Mouse (Mus musculus) embryonic facial prominence, embryonic 14.5 days (tissue): ENCODE measurements around the gene Gm3739. TPM values are rescaled to one million over a fixed set of nuclear protein-coding genes. Genes with fewer than 3 reads are reported as not detected.
A peak's percentile ranks its signal among the peaks of the same experiment; 100 is the strongest.
"Not testable (repeated sequence)": the region's sequence is repeated elsewhere in the genome, so short reads cannot be mapped to it uniquely, and the experiment has no call there.

Experiments used
- ATAC-seq: fragments of 200-750 bp; cut with Nextera tagmentation; 2 replicates; pipeline ENCODE4 v1.8.0; 2017; ENCODE audit warnings: low read depth, moderate number of reproducible peaks, moderate TSS enrichment
- DNase-seq: peaks from one replicate; pipeline ENCODE4 v3.0.0-alpha.2; 2015; ENCODE audit warnings: low spot score
- H3K27ac ChIP-seq: fragments of 300-500 bp; sonication (generic); replicated peaks from 2 replicates; pipeline ENCODE4 v1.5.1; 2014; ENCODE audit warnings: low read depth, mild to moderate bottlenecking, low read length, moderate library complexity
- H3K27me3 ChIP-seq: fragments of 300-500 bp; sonication (generic); replicated peaks from 2 replicates; pipeline ENCODE4 v1.6.1; 2014; ENCODE audit warnings: low read length; ENCODE audit not compliant: control insufficient read depth, insufficient read depth
- H3K36me3 ChIP-seq: fragments of 300-500 bp; sonication (generic); 2 replicates; pipeline ENCODE4 v1.6.1; 2014; ENCODE audit warnings: low read length, mixed read lengths; ENCODE audit not compliant: control insufficient read depth, insufficient read depth
- H3K4me1 ChIP-seq: fragments of 300-500 bp; sonication (generic); 2 replicates; pipeline ENCODE4 v1.6.1; 2014; ENCODE audit warnings: antibody characterized with exemption, low read length; ENCODE audit not compliant: control insufficient read depth, insufficient read depth
- H3K4me2 ChIP-seq: fragments of 300-500 bp; sonication (generic); 2 replicates; pipeline ENCODE4 v1.6.1; 2014; ENCODE audit warnings: low read depth, mild to moderate bottlenecking, low read length, moderate library complexity, mixed read lengths
- H3K4me3 ChIP-seq: fragments of 300-500 bp; sonication (generic); 2 replicates; pipeline ENCODE4 v1.5.1; 2014; ENCODE audit warnings: low read depth, mild to moderate bottlenecking, low read length
- H3K9ac ChIP-seq: fragments of 300-500 bp; sonication (generic); 2 replicates; pipeline ENCODE4 v1.6.1; 2014; ENCODE audit warnings: low read depth, mild to moderate bottlenecking, low read length, moderate library complexity, mixed read lengths
- H3K9me3 ChIP-seq: fragments of 300-500 bp; sonication (generic); 2 replicates; pipeline ENCODE4 v1.6.1; 2016; ENCODE audit warnings: low read length; ENCODE audit not compliant: control insufficient read depth
- WGBS: fragments of 180-500 bp; shearing (Covaris S2); extraction: QIAGEN DNeasy Blood & Tissue Kit; methylation state at CpG from one replicate; pipeline ENCODE4 v1.1.7; 2014; 5-methylcytosine and 5-hydroxymethylcytosine counted together
- polyA plus RNA-seq: library from polyadenylated mRNA; unstranded; fragments of >200 nt; fragmentation: Nextera tagmentation; extraction: Ambion mirVana; gene quantifications from 2 replicates; pipeline ENCODE4 v1.2.1, GENCODE M21; 2014

Gm3739 gene
- polyA plus RNA-seq, result 0.40 and 0.88 TPM in 2 replicates

- DNase-seq, H3K4me1 ChIP-seq, H3K27ac ChIP-seq, H3K36me3 ChIP-seq, ATAC-seq, H3K27me3 ChIP-seq, H3K9me3 ChIP-seq: not testable (repeated sequence)
- Histone ChIP-seq H3K4me2 (peak within 1 kb of the TSS; percentile 67), H3K9ac (peak within 1 kb of the TSS; percentile 52), H3K4me3 (peak within 1 kb of the TSS; percentile 44)
- 0% methylated on average over 5 of the region's 35 CpGs for WGBS
Observed at GRCm38 (mm10) chr14:7314661-7315060, at the start of gene Gm3739. Gene Gm3739 (minus strand): TSS chr14:7315049.

GRCm38 (mm10) chr14:7332295-7332694, 17.4 kb upstream of the Gm3739 start, which contains the start of gene Gm5797:
Gene Gm5797 (minus strand): TSS chr14:7332395.
- not testable (repeated sequence) for ATAC-seq, DNase-seq, H3K4me2 ChIP-seq, H3K36me3 ChIP-seq, H3K4me3 ChIP-seq, H3K9ac ChIP-seq, H3K27me3 ChIP-seq, H3K27ac ChIP-seq, H3K4me1 ChIP-seq, H3K9me3 ChIP-seq
- no CpG with 5 or more reads among the region's 1 CpGs for WGBS

DNA sequence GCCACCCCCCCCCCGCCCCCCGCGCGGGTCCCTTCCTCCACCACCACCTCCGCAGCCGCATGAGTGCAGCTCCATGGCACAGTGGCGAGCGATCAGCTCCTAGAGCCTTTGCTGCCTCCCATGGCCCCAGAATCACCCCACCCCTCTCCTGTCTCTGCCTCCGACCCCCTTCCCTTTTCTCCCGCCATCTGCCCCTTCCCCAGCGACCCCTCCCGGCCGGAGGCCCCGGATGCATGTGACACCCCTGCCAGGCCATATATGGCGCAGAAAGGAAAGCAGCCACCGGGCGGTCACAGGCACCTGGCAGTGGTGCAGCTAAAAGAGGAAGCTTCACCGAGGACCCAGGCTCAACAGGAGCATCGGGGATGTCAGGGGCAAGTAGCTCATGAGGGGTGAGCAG, 244 bp upstream of the Gm3739 start:
- Histone ChIP-seq H3K4me3 (peak overlapping the region; percentile 44), H3K4me2 (peak overlapping the region; percentile 67), H3K9ac (peak overlapping the region; percentile 52)
- not testable (repeated sequence) for H3K9me3 ChIP-seq, ATAC-seq, H3K27ac ChIP-seq, H3K36me3 ChIP-seq, H3K27me3 ChIP-seq, H3K4me1 ChIP-seq
- WGBS, result 0% methylated on average over 8 of the region's 19 CpGs
- peak; percentile 6 for DNase-seq

DNA sequence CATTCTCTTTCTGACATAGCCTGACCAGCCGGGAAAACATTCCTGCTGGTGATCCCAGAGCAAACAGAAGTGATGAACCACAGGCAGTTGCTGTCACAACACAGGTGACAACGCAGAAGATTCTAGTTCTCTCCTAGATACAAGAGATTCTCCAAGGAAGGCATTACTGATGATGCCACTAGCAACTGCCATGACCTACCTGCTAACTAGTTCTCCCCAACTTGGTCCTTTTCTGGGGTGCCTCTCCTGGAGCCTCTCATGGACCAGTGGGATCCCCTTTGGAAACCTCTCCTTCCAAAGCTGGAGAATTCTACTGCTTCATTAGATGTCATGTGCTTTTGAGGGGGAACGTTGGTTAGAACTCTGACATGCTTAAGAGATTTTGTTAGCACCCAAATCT, 50.2 kb downstream of the Gm3739 start, which contains the start of gene Gm3727:
Gene Gm3727 (minus strand): TSS at position 101 of the 400 bp plus-strand sequence.
- not testable (repeated sequence) for H3K27me3 ChIP-seq, ATAC-seq, H3K4me2 ChIP-seq, H3K9me3 ChIP-seq, H3K4me1 ChIP-seq, H3K27ac ChIP-seq, DNase-seq, H3K4me3 ChIP-seq, H3K9ac ChIP-seq, H3K36me3 ChIP-seq
- 75% methylated on average over 3 of the region's 3 CpGs for WGBS

Other genes starting within 250 kb of the Gm3739 start
- gene Gm3696, start 214.4 kb downstream of the Gm3739 start, polyA plus RNA-seq, result 1.1 and 1.2 TPM in 2 replicates
- gene Gm6676, start 189.6 kb downstream of the Gm3739 start, polyA plus RNA-seq, result not detected in 2 replicates
- gene Gm3512, start 140.5 kb downstream of the Gm3739 start, polyA plus RNA-seq, result 3.0 and 3.8 TPM in 2 replicates
- not detected in 2 replicates for gene Gm16434, start 120.5 kb downstream of the Gm3739 start, polyA plus RNA-seq
- not detected in 2 replicates for gene Gm3727, start 50.3 kb downstream of the Gm3739 start, polyA plus RNA-seq
- gene Gm5797, start 17.3 kb upstream of the Gm3739 start, polyA plus RNA-seq, result not detected in 2 replicates
- not detected in 2 replicates for gene Gm8374, start 50.1 kb upstream of the Gm3739 start, polyA plus RNA-seq
- not detected in 2 replicates for gene Gm3755, start 135.9 kb upstream of the Gm3739 start, polyA plus RNA-seq
- gene Gm3752, start 168.7 kb upstream of the Gm3739 start, polyA plus RNA-seq, result 0.43 TPM in 1 of 2 replicates, not detected in the other